Mouse (Mus musculus): Measurements from ENCODE around the gene Nexn.
"Not testable (repeated sequence)": the region's sequence is repeated elsewhere in the genome, so short reads cannot be mapped to it uniquely, and the experiment has no call there.

Gene Nexn

GRCm38 (mm10) chr3:152266036-152266421 lies at the start of gene Nexn:
Gene Nexn, minus strand, starts transcription at chr3:152266350.
- DNase-seq (ENCODE audit: low spot score in 2 of 2) = no peak

DNA sequence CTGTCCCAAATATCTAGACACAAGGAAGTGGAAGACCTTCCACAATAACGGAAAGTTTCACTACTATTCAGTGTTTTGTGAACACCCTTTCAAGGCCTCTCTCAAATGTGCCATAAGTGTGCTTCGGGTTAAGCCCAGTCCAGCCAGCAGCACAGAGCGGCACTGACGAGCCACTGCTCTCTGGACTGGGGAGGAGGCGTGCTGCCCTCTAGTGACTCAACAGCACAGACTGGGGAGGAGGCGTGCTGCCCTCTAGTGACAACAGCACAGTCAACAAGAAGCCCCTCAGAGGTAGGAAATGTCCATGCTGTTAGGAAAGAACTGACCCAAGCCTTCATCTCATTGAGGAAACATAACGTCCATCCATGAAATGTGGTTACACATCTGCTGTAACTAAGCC lies 49.5 kb upstream of the Nexn start:
- peak; percentile 41 to 64 for DNase-seq (ENCODE audit: low spot score in 2 of 2)

DNA sequence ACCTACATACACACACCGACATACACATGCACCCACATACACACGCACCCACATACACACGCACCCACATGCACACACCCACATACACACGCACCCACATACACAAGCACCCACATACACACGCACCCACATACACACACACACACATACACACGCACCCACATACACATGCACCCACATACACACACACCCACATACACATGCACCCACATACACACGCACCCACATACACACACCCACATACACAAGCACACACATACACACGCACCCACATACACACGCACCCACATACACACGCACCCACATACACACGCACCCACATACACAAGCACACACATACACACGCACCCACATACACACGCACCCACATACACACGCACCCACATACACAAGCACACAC lies 48.5 kb upstream of the Nexn start:
- not testable (repeated sequence) for DNase-seq (ENCODE audit: low spot score in 2 of 2)

DNA sequence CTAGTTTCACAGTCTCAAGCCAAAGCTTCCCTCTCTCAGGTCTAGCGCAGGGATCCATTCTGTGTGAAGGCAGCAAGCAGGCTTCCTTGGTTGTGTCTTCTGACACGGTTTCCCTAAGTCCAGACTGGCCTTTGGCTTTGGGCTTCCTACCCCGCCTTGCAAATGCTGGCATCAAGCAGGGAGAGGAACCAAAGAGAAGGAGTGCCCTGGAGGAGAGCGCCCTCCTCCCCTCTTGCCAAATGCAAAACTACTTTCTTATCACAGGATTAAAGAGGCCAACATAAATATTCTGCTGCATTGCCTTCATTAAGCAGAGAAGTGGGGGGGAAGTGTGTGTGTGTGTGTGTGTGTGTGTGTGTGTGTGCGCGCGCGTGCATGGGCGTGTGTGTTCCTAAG lies 43.1 kb upstream of the Nexn start:
- DNase-seq (ENCODE audit: low spot score in 2 of 2) = no peak

- no peak for DNase-seq (ENCODE audit: low spot score in 2 of 2)
Observed at GRCm38 (mm10) chr3:152308485-152309249, 42.5 kb upstream of the Nexn start.

DNA sequence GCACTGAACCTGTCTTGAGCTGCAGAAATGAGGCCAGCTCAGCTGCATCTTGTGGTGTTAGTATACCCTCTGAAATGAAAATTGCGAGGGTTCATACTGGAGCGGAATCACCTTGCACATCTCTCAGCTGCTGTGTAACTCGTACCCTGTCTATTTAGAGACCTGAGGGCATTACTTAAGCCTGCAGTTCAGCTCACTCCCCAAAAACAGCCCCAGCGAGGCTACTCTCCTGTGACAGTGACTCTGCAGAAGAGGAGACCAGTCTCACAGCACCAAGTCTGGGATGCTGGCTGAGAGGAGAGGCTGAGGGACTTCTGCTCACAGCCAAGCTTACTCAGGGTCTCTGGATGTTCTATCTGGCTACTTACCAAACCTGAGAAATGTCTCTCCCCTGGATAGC lies 39.8 kb upstream of the Nexn start:
- DNase-seq (ENCODE audit: low spot score in 2 of 2) = no peak

DNA sequence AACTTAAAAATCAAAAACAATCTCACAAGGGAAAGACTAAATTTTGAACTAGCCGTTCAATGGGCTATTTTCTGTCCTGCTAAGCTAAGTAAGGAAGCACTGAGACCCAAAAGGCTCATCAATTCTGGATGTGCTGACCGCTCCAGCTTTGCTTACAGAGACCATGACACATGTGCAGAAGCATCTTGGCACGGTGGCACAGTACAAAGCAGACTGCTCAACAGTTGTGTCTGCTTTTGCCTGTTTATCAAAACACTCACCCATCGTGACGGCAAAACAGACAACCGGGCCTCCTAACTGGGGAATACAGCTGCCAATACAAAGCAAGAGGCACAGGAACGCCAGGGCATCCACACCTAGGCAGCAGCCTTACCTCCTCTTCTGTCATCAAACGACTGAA lies 38.9 kb upstream of the Nexn start:
- DNase-seq (ENCODE audit: low spot score in 2 of 2) = no peak

DNA sequence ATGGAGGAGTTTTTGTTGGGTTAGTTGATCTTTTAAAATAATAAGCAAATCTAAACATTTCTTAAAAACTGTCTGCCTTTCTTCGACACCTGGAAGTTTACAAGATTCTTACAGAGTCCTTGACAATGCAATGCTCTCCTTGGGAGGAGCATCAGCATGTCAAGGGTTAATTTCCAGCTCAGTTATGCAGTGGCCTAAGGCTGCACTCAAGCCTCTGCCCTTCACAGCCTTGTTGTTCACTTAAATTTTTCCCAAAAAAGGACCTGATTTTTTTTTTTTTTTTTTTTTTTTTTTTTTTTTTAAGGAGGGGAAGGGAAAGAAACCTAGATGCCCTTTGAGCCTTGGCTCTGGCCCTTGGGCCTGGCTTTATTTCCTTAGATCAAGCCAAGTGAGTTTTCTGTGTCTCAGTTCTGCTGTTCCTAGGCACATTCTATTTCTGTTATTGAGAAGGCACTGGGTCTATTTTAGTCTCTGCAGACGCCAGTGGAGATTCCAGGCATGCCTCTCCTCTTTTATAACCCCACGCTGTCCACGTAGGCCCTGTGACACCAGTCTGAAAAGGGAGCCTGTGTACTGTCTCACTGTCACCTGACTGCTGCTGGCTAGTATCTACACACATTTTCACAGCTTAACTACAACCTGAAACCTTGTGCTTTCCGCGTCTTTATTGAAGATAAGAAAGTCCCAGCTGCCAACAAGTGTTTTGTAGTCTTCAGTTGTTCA lies 38.1 kb upstream of the Nexn start:
- peak; percentile 21 to 37 for DNase-seq (ENCODE audit: low spot score in 2 of 2)

DNA sequence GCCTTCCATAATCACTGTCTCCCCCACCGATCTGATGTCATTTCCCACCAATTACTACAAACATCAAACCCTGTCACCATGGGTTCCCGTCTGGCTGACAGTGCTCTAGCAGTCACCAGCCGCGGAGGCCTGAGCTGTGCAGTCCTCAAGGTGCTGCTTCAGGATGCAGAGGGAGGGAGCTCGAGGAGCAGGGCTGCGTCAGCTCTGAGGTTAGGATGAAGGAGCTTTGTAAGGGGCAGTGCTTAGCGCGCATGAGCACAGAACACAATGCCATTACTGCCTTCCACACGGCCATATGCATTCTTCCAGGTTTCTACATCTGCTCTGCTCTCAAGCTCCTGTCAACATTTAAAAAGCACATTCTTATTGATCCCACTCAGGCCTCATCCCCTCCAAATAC lies 36.8 kb upstream of the Nexn start:
- no peak for DNase-seq (ENCODE audit: low spot score in 2 of 2)

DNA sequence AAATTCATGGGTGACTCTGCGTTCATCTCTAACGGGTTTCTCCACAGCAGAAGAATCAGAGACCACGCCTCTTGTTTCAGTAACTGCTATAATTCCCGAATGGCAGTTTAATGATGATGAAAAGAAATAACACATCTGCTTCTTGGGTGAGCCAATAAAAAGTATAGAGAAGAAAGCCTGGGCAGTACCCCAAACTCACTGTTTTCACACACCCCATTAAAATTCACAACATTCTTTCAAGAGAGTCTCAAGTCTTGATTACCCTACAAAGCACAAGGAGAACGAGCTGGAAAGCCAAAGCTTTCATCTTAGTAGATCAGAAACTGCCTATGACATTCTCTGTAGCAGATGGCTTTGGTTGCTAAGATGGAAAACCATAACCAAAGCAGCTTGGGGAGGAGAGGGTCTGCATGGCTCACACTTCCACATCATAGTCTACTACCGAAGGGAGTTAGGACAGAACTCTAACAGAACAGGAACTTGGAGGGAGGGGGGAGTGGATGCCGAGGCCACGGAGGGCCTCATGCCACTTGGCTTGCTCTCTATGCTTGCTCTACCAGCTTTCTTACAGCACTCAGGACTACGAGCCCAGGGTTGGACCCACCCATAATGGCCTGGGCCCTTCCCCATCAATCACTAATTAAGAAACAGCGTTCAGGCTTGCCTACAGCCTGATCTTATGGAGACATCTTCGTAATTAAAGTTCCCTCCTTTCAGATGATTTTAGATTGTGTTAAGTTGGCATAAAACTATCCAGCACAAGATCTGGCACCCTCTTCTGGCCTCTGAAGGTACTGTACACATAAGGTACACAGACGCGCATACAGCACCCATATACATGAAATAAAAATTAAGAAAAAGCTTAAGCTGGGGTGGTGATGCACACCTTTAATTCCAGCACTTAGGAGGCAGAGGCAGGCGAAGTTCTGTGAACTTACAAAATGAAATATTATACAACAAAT lies 34.5 kb upstream of the Nexn start:
- DNase-seq (ENCODE audit: low spot score in 2 of 2) = no peak

DNA sequence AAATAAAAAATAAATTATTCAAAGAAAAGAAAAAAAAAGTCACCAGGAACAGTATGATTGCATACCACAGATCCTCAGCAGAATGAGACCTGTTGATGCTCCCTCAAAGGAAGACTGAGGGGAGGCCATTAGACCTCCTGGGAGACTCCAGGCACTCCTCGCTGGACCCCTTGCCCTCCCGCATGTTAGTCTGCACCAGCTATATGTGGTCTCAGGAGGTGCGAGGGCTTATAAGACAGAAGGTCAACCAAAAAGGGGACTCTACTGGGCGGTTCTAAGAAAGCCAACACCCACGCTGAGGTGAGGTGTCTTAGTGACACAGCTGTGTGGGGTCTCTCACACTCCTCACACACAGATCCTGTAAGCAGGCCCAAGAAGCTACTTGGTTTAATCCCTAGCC lies 29.7 kb upstream of the Nexn start:
- DNase-seq (ENCODE audit: low spot score in 2 of 2) = no peak

DNA sequence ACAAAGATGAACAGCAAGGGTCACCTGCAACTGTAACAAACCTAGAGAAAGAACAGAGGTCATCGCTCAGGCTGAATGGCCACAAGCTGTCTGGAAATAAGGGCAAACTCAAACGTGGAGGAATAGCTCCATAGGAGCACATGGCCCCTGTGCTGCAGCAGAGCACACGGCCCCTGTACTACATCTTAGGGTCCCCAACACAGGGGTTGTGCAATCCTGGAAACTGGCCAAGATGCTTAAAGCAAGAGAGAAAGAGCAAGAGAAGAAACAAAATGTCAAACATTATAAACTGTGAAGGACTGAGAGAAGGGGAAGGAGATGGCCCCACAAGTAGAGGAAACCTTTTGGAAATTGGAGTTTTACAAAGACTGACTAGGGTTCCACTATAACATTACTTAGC lies 28.2 kb upstream of the Nexn start:
- DNase-seq (ENCODE audit: low spot score in 2 of 2) = no peak

DNA sequence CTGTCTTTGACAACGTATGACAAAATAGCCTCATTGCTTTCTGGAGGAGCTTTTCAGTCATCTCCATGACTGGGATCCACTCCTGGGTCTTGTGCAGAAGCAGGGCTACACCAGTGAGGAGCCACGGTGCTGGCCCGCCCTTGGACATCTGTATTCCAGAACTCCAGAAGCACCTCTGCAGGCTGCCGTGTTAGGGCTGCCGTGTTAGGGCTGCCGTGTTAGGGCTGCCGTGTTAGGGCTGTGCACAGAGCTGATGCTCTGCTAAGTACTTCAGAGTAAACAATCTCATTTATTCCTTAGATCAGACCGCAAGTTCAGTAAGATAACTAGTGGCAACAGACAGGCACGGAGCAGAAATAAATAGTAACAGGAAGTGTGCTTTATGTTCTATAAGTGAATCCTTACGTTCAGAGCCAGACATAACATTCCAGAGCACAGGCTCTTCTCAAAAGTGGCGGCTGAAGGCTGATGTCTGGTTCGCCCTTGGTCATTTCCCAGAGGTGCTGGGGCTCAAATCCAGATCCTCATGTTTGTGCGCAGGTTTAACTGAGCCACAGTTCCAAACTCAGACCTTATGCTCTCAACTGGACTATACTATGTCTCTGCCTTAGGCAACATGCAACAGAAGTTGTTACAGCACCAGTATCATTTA lies 27.5 kb upstream of the Nexn start:
- DNase-seq (ENCODE audit: low spot score in 2 of 2) = no peak

DNA sequence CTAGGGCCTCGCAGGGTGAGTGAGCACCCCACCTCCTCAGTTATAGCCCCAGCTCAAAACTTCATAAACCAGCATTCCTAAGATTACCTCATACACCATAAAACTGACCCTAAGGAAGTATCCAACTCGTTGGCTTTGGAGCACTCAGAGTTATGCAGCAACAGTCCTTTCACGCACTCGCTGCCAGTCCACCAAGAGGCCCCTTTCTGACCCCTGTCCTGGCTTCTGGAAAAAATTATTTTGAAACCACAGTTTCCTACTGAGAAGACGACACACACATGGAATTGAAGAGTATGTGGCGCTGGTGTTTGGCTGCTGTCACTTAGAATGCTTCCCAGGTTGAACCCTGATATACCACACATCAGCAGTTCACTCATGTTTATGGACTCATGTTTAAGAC lies 25.7 kb upstream of the Nexn start:
- DNase-seq (ENCODE audit: low spot score in 2 of 2) = no peak

DNA sequence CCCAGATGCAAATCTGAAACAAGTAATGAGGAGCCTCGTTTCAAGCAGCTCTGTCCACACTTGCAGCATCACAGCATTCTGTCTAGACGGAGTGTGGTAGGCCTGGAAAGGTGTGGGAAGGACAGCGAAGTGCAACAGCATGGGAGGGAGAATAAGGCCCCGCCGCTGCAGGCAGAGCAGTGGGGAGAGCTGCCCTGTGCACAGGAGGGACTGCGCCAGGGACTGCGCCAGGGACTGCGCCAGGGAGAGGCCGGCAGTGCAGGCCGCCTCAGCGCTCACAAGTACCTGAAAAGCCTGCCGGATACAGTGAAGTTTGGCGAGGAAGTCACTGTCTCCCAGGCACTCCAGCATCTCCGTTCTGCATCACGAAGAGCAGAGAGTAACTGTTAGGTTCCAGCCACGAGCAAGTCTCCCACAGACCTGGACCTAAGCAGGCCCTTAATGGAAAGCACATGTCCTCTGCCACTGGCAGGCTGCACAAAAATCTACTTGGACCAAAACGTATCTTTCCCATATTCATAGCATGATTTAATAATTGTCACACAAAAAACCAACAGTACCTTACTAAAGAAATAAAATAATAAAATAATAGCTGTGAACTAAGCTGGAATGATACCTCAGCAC lies 24.1 kb upstream of the Nexn start:
- no peak for DNase-seq (ENCODE audit: low spot score in 2 of 2)

- no peak for DNase-seq (ENCODE audit: low spot score in 2 of 2)
Observed at GRCm38 (mm10) chr3:152288740-152289139, 22.6 kb upstream of the Nexn start.

DNA sequence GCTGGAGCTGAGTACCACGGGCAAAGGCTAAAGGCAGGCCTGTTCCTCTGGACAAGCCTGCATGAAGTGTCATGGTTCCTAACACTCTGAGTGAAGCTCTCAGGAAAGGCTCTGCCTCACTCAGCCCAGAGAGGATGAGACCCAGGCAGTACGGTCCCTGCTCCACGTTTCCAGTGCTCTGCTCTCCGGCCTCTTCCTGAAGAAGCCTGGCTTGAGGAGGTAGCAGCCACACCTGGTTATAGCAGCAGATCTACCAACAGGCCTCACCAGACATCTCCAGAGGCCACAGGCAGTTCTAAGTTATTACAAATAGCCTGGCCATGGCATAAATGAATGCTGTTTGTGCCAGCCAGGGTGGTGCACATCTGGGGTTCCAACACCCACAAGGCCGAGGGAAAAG lies 22.1 kb upstream of the Nexn start:
- DNase-seq (ENCODE audit: low spot score in 2 of 2) = no peak

- DNase-seq (ENCODE audit: low spot score in 2 of 2) = no peak
Observed at GRCm38 (mm10) chr3:152287810-152288209, 21.7 kb upstream of the Nexn start.

GRCm38 (mm10) chr3:152284759-152285158 lies 18.6 kb upstream of the Nexn start:
- no peak for DNase-seq (ENCODE audit: low spot score in 2 of 2)

DNA sequence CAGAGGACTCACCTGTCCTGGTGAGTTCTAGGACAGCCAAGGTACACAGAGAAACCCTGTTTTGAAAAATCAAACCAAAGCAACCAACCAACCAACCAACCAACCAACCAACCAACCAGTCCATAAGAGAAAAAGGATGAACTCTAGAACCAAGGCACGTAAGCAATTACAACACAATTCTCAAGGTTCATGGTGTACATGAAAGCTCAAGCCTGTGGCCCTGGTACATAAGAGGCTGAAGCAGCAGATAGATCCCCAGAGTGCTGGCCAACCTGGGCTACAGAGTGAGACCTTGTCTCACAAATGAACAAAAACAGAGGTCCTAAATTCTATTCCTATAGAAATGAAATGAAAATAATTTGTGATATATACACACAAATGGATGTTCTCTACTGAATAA lies 18.2 kb upstream of the Nexn start:
- no peak for DNase-seq (ENCODE audit: low spot score in 2 of 2)

- DNase-seq (ENCODE audit: low spot score in 2 of 2) = no peak
Observed at GRCm38 (mm10) chr3:152282126-152282525, 16.0 kb upstream of the Nexn start.
